Mouse (Mus musculus) bone marrow macrophage, adult 2 months (primary cell): ENCODE data around the gene Sh3rf3. TPM values are rescaled to one million over a fixed set of nuclear protein-coding genes. Genes with fewer than 3 reads are reported as not detected.

ENCODE experiments used
- H3K27ac ChIP-seq: 2 replicates; pipeline ENCODE4 v1.5.1; 2012; ENCODE audit warnings: low read depth, low read length; ENCODE audit not compliant: insufficient read depth
- H3K4me1 ChIP-seq: 2 replicates; pipeline ENCODE4 v1.6.1; 2012; ENCODE audit warnings: low read length; ENCODE audit not compliant: control insufficient read depth, insufficient read depth
- H3K4me3 ChIP-seq: 2 replicates; pipeline ENCODE4 v1.5.1; 2012; ENCODE audit warnings: mild to moderate bottlenecking, low read length, moderate library complexity; ENCODE audit not compliant: insufficient read depth
- CTCF ChIP-seq: IDR thresholded peaks from 2 replicates; pipeline ENCODE4 v1.5.1; 2012; ENCODE audit warnings: low read depth, mild to moderate bottlenecking, low read length, moderate library complexity
- POLR2A ChIP-seq: IDR thresholded peaks from 2 replicates; pipeline ENCODE4 v1.6.1; 2012; ENCODE audit warnings: mild to moderate bottlenecking, low read depth, low read length, borderline replicate concordance
- polyA plus RNA-seq: library from polyadenylated mRNA; stranded (reverse); fragments of >200 nt; gene quantifications from 2 replicates; pipeline ENCODE4 v1.2.4, GENCODE M21; 2012; ENCODE audit not compliant: missing spikeins, insufficient read depth, insufficient read length

Sh3rf3 gene
- polyA plus RNA-seq, 1 experiment, result not detected

GRCm38 (mm10) chr10:58915301-58916245, 102.4 kb downstream of the Sh3rf3 start:
- Histone ChIP-seq H3K4me1 (no peaks in the 10 kb centered on the region), H3K4me3 (no peak overlapping the region), H3K27ac (no peak overlapping the region)
- no peak for TF ChIP-seq CTCF
- no peak for TF ChIP-seq POLR2A

GRCm38 (mm10) chr10:58921643-58922188, 108.6 kb downstream of the Sh3rf3 start:
- H3K4me3 ChIP-seq, result no peak overlapping the region
- H3K4me1 ChIP-seq, result no peaks in the 10 kb centered on the region
- no peak overlapping the region for H3K27ac ChIP-seq
- TF ChIP-seq POLR2A (no peak), CTCF (no peak)

- no peaks in the 10 kb centered on the region for H3K4me1 ChIP-seq
- no peak overlapping the region for H3K4me3 ChIP-seq
- no peak overlapping the region for H3K27ac ChIP-seq
- TF ChIP-seq POLR2A (no peak), CTCF (no peak)
These were observed 109.2 kb downstream of the Sh3rf3 start for GRCm38 (mm10) chr10:58922216-58922829.

DNA sequence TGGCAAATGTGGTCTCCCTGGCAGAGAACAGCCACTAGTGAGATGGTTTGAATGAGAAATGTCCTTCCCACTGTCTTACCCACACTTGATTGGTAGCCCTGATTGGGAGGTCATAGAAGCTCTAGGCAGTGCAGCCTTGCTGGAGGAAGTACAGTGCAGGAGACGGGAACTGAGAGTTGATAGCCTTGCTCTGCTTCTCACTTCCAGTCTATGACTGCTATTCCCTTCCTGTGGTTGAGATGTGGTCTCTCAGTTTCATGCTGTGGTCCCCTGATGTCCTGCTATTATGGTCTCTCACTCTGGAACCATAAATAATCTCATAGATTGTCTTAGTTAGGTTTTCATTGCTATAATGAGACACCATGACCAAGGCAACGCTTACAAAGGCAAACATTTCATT, 109.8 kb downstream of the Sh3rf3 start:
- TF ChIP-seq POLR2A (no peak), CTCF (no peak)
- Histone ChIP-seq H3K4me3 (no peak overlapping the region), H3K4me1 (no peaks in the 10 kb centered on the region), H3K27ac (no peak overlapping the region)

DNA sequence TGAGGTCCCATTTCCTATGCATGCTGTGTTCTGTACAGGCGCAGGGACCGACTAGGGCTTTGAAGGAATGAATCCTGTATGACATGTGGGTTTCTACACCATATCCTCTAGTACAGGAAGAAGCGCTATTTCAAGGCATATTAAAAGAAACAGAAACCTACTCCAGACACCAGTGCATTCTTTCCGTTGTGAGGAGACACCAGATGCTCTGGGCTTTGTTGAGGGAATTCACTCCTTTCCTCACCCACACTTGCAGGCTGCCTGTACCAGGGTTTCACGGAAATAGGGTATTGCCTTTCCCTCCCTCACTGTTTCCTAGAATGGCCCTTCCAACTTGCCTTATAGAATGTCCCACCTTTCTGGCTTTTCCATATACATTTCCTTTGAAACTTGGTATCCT, 113.4 kb downstream of the Sh3rf3 start:
- H3K4me1 ChIP-seq, result no peaks in the 10 kb centered on the region
- no peak for TF ChIP-seq CTCF
- TF ChIP-seq POLR2A, result no peak
- no peak overlapping the region for H3K27ac ChIP-seq
- H3K4me3 ChIP-seq, result no peak overlapping the region

DNA sequence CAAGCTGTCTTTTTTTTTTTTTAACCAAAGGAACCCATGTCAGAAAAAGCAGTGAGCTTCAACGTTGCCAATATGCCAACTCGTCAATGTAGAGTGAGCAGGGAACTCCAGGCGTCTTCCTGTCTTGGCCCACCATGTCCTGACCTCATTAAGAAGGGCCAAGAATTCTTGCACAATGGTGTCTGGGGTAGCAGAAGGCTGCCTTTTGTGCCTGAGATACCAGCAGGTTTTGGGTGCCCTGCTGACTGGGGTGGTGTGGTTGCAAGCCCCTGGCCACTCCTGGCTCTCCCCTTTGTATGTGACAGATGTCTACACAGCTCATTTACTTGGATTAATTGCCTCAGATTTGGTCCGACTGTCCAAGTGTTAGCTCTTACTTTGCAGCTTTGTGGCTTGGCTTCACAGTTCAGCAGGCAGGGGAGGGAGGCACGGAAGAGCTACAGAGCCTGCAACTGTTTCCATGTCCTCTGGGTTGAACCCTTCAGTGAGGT, 115.8 kb downstream of the Sh3rf3 start:
- no peak overlapping the region for H3K27ac ChIP-seq
- no peak overlapping the region for H3K4me3 ChIP-seq
- no peaks in the 10 kb centered on the region for H3K4me1 ChIP-seq
- no peak for TF ChIP-seq CTCF
- no peak for TF ChIP-seq POLR2A

DNA sequence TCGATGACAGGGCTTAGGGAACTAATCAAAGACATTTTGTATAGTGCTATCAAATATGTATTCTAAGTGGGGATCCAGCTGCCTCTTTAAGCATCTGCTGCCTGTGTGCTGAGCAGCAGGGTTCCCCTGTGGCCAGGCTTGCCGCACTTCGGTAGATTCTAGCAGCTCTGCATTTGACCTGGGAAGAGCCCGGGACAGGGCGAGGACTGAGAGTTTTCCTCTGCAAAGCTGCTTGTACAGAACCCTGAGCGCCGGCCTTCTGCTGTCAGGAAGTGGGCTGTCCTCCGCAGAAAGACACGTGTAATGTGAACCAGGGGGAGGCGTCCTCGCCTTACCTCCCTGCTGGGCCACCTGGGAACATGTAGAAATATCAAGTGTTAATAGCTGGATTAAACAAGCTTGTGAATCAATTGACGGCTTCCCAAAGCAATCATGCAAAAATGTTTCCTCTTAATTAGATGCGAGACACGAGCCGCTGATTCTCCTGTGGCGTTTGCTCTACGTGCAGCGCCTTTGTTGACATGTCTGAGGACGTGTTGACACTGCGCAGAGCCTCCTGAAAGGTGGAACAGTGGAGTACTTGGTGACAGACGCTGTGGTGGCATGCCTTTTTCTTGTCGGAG, 119.1 kb downstream of the Sh3rf3 start:
- no peak overlapping the region for H3K4me3 ChIP-seq
- no peak for TF ChIP-seq POLR2A
- TF ChIP-seq CTCF, result no peak
- H3K27ac ChIP-seq, result no peak overlapping the region
- no peaks in the 10 kb centered on the region for H3K4me1 ChIP-seq

- Histone ChIP-seq H3K27ac (no peak overlapping the region), H3K4me1 (no peaks in the 10 kb centered on the region), H3K4me3 (no peak overlapping the region)
- no peak for TF ChIP-seq POLR2A
- no peak for TF ChIP-seq CTCF
These were observed 122.4 kb downstream of the Sh3rf3 start for GRCm38 (mm10) chr10:58935606-58936005.

- Histone ChIP-seq H3K4me1 (no peaks in the 10 kb centered on the region), H3K27ac (no peak overlapping the region), H3K4me3 (no peak overlapping the region)
- no peak for TF ChIP-seq CTCF
- no peak for TF ChIP-seq POLR2A
These were observed 123.3 kb downstream of the Sh3rf3 start for GRCm38 (mm10) chr10:58936441-58936860.
